Mouse (Mus musculus): ENCODE results near the gene Bsdc1. TPM values are rescaled to one million over a fixed set of nuclear protein-coding genes. Genes with fewer than 3 reads are reported as not detected.
A peak's percentile ranks its signal among the peaks of the same experiment; 100 is the strongest.

Gene Bsdc1
- polyA plus RNA-seq, 1 experiment from 2014 or later: 24.6 TPM

DNA sequence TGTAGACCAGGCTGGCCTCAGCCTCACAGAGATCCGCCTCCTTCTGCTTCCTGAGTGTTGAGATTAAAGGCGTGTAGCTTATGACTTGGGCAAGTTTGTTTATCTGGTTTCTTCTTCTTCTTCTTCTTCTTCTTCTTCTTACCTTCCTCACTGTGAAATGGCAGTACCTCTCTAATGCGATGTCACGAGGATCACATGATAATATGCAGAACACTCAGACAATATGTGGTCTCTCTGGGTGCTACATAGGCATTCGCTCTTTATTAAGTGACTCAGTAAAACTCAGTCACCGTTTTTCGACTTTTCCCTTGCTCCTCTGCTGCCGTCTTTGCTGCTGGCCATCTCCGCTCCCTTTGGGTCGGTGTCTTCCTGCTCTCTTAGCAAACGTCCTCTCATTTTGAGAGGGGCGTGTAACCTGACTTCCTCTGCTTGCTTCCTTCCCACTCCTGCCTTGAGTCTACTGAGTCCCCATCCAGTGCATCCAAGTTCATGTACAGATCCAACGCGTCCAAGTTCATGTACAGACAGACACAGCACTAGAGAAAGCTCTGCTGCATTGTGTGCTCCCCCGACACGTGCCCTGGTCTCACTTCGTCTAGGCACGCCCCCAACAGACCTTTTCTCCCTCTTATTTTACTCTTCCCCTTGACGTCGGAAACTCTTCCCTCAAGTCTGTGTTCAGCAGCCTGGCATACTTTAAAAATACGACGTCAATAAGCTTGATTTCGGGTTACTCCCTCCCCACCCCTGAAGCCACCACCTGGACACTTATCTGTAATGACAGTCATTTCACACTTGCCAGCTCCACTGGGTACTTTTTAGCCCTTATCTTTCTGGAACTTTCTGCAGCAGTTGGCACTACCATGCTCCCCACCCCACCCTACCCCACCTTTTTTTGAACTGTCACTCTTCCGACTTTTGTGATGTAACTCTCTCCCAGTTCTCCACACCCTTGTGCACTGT, 2.0 kb downstream of the Bsdc1 start:
- H3K36me3 ChIP-seq (ENCODE audit: control insufficient read depth, insufficient read depth, low read length): peaks cover 22% of the 10 kb centered on the region
- no peak overlapping the region for H3K9ac ChIP-seq (ENCODE audit: low read depth, low read length)
- WGBS (ENCODE audit: insufficient replicate concordance): 80% methylated on average over 24 of the region's 24 CpGs
- no peak overlapping the region for H3K4me3 ChIP-seq (ENCODE audit: low read depth, low read length)
- peaks cover 6% of the 10 kb centered on the region; the same call in 1 of the 2 replicates for H3K4me1 ChIP-seq (ENCODE audit: control insufficient read depth, insufficient read depth, low read length)
- no peak overlapping the region for H3K27ac ChIP-seq (ENCODE audit: low read depth, low read length)
- H3K27me3 ChIP-seq (ENCODE audit: control insufficient read depth, insufficient read depth, low read length): no peaks in the 10 kb centered on the region
- no peaks in the 10 kb centered on the region for H3K9me3 ChIP-seq (replicated peaks; ENCODE audit: control insufficient read depth, low read length)
- ATAC-seq (replicated peaks; ENCODE audit: insufficient number of reproducible peaks, low FRiP score, low TSS enrichment): no peak
- H3K4me2 ChIP-seq: no peak overlapping the region

DNA sequence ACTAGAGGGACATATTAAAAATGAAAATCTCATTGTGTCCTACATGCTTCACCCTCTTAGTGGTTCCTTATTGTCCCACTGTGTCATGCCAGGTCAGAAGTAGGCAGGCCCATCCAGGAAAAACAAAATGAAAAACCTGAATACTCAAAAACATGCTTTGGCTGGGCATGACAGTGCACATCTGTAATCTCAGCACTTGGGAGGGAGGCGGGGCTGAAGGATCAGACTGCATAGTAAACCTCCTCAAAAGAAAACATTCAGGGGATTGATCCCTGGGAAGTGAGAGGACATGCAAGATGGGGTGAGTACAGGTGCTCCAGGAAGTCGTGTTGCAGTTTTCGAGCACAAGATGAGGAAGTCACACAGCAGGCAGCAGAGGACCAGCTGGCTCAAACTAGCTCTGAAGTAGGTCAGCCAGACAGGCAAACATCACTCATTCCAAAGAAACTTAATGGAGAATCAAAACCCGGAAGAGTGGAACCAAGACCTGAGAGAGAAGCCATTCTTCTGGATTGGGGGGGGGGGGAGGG, 3.0 kb downstream of the Bsdc1 start:
- 81% methylated on average over 4 of the region's 4 CpGs for WGBS (ENCODE audit: insufficient replicate concordance)

DNA sequence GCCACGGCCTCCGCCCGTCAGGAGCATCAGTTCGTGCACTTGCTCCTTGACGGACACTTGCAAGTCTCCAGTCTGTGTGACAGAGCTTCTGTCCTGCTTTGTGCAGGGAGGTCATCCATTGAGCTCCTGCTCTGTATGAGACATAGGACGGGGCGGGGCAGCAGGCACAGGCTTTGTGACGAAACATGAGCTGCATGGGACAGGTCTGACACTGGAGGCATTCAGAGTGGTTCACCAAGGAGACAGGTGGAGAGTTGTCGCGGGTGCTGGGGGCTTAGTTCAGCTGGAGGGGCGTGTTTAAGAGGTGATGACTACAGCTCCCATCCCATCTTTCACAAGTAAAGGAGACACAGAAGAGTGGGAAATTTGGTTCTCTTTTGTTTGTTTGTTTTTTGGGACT, 14.7 kb downstream of the Bsdc1 start:
- WGBS (ENCODE audit: insufficient replicate concordance): 89% methylated on average over 11 of the region's 11 CpGs
- Histone ChIP-seq H3K4me3 (ENCODE audit: low read depth, low read length) (no peak overlapping the region), H3K27me3 (ENCODE audit: control insufficient read depth, insufficient read depth, low read length) (no peaks in the 10 kb centered on the region), H3K9ac (ENCODE audit: low read depth, low read length) (no peak overlapping the region), H3K36me3 (ENCODE audit: control insufficient read depth, insufficient read depth, low read length) (peaks cover 43% of the 10 kb centered on the region), H3K9me3 (replicated peaks; ENCODE audit: control insufficient read depth, low read length) (no peaks in the 10 kb centered on the region), H3K27ac (ENCODE audit: low read depth, low read length) (no peak overlapping the region), H3K4me1 (ENCODE audit: control insufficient read depth, insufficient read depth, low read length) (no peaks in the 10 kb centered on the region), H3K4me2 (no peak overlapping the region)
- no peak for ATAC-seq (replicated peaks; ENCODE audit: insufficient number of reproducible peaks, low FRiP score, low TSS enrichment)

More for the DNA sequence above, 3.0 kb downstream of the Bsdc1 start:
- H3K4me1 ChIP-seq (ENCODE audit: control insufficient read depth, insufficient read depth, low read length): peaks cover 6% of the 10 kb centered on the region; the same call in 1 of the 2 replicates
- ATAC-seq (replicated peaks; ENCODE audit: insufficient number of reproducible peaks, low FRiP score, low TSS enrichment): no peak
- H3K27me3 ChIP-seq (ENCODE audit: control insufficient read depth, insufficient read depth, low read length): no peaks in the 10 kb centered on the region
- no peak overlapping the region for H3K4me2 ChIP-seq
- H3K9me3 ChIP-seq (replicated peaks; ENCODE audit: control insufficient read depth, low read length): no peaks in the 10 kb centered on the region
- H3K9ac ChIP-seq (ENCODE audit: low read depth, low read length): no peak overlapping the region
- no peak overlapping the region for H3K27ac ChIP-seq (ENCODE audit: low read depth, low read length)
- peaks cover 22% of the 10 kb centered on the region for H3K36me3 ChIP-seq (ENCODE audit: control insufficient read depth, insufficient read depth, low read length)
- no peak overlapping the region for H3K4me3 ChIP-seq (ENCODE audit: low read depth, low read length)

DNA sequence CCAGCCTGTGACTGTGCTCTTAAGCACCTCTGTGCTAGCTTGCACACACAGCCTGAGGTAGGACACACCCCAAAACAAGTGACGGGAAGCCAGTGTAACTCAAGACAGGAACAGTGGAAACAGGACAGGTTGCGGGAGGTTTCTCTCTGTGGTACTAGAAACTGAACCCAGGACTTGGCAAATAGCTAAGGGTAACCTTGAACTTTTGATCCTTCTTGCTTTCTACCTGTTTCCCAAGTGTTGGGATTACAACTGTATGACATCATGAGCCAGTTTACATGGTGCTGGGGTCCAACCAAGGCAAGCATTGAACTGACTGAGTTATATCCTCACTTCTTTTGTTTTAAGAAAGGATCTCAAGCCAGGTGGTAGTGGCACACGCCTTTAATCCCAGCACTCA, 18.5 kb downstream of the Bsdc1 start:
- H3K36me3 ChIP-seq (ENCODE audit: control insufficient read depth, insufficient read depth, low read length): peaks cover 26% of the 10 kb centered on the region

DNA sequence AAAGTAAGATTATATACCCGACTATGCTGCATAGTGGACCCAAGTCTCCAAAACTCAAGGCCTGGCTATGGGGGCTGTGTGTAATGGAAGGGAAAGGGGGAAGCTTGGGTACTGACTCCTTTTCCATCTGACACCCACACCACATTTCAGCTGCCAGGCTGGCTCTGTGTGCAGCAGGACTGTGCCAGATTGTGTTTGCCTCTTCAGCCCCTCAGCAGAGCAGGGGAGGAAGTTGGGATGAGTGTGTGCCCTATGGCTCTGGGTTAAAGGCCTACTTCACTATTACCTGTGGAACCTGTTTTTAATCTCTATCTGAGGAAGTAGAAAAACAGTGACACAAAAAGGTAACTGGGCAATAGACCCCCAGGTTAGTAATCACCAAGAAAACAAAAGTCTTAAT, 19.7 kb downstream of the Bsdc1 start:
- Histone ChIP-seq H3K27me3 (ENCODE audit: control insufficient read depth, insufficient read depth, low read length) (no peaks in the 10 kb centered on the region), H3K9me3 (replicated peaks; ENCODE audit: control insufficient read depth, low read length) (no peaks in the 10 kb centered on the region), H3K4me2 (no peak overlapping the region), H3K36me3 (ENCODE audit: control insufficient read depth, insufficient read depth, low read length) (peaks cover 25% of the 10 kb centered on the region), H3K9ac (ENCODE audit: low read depth, low read length) (no peak overlapping the region), H3K27ac (ENCODE audit: low read depth, low read length) (no peak overlapping the region), H3K4me1 (ENCODE audit: control insufficient read depth, insufficient read depth, low read length) (no peaks in the 10 kb centered on the region), H3K4me3 (ENCODE audit: low read depth, low read length) (no peak overlapping the region)
- no peak for ATAC-seq (replicated peaks; ENCODE audit: insufficient number of reproducible peaks, low FRiP score, low TSS enrichment)
- WGBS (ENCODE audit: insufficient replicate concordance): 77% methylated on average over 1 of the region's 1 CpGs

More for the DNA sequence above, 18.5 kb downstream of the Bsdc1 start:
- Histone ChIP-seq H3K27me3 (ENCODE audit: control insufficient read depth, insufficient read depth, low read length) (no peaks in the 10 kb centered on the region), H3K9me3 (replicated peaks; ENCODE audit: control insufficient read depth, low read length) (no peaks in the 10 kb centered on the region), H3K27ac (ENCODE audit: low read depth, low read length) (no peak overlapping the region), H3K4me1 (ENCODE audit: control insufficient read depth, insufficient read depth, low read length) (no peaks in the 10 kb centered on the region), H3K9ac (ENCODE audit: low read depth, low read length) (no peak overlapping the region), H3K4me2 (no peak overlapping the region), H3K4me3 (ENCODE audit: low read depth, low read length) (no peak overlapping the region)
- no peak for ATAC-seq (replicated peaks; ENCODE audit: insufficient number of reproducible peaks, low FRiP score, low TSS enrichment)
- WGBS (ENCODE audit: insufficient replicate concordance): 82% methylated on average over 3 of the region's 3 CpGs

DNA sequence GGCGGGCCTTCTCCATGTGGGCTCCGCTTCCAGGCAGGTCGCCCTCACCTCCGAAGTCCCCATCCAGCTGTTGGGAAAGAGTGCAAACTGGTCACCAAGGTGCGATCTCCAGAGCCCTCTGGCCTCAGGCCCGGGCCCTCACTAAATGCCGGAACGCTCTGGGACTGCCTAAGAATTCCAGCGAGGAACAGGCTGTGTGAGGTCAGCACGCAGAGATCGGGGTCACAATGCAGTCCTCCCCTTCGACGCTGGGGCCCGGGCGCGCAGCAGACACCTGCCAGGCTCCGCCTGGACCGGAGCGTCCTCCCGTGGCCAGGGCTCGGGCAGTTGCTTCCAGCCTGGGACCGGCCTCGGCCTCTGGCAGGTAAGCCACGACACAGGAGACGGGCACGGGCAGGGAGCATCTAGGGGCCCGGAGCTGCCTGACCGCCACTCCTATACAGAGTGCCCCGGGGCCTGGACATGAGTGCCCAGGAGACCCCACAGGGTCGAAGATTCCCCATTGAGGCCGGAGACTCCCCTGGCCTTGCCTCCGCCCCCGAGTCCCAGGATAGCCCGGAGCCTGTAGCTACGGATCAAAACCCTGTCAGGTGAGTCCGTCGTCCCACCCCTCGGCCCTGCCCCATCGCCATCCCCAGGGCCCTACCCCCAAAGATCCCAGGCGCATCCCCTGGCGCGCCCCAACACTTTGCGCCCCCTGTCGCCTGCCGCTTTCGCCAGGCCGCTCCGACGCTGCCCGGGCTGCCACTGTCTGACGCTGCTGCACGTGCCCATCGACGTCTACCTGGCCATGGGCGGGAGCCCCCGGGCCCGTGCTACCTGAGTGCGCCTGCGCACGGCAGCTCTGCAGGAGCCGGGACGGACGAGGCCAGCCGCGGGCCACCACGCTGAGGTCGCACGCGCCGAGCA, 29.8 kb downstream of the Bsdc1 start, which contains the start of the genes Tssk3 and Fam229a:
Tssk3 (minus strand) TSS at position 51 of the 909 bp plus-strand sequence.
Fam229a (plus strand) TSS at position 219 of the 909 bp plus-strand sequence.
- H3K9ac ChIP-seq (ENCODE audit: low read depth, low read length): peak within 1 kb of the TSS; percentile 64
- H3K4me3 ChIP-seq (ENCODE audit: low read depth, low read length): peak within 1 kb of the TSS; percentile 43
- peak within 1 kb of the TSS; percentile 76 for H3K4me2 ChIP-seq
- WGBS (ENCODE audit: insufficient replicate concordance): 5% methylated on average over 70 of the region's 70 CpGs
- ATAC-seq (replicated peaks; ENCODE audit: insufficient number of reproducible peaks, low FRiP score, low TSS enrichment): 0 out of 2 replicates have a peak, but pooled peaks have one; percentile 33
- no peak within 1 kb of the TSS for H3K27ac ChIP-seq (ENCODE audit: low read depth, low read length)
- no peaks in the 10 kb centered on the region for H3K9me3 ChIP-seq (replicated peaks; ENCODE audit: control insufficient read depth, low read length)
- peaks cover 3% of the 10 kb centered on the region; the same call in 1 of the 2 replicates for H3K36me3 ChIP-seq (ENCODE audit: control insufficient read depth, insufficient read depth, low read length)
- peaks cover 10% of the 10 kb centered on the region for H3K4me1 ChIP-seq (ENCODE audit: control insufficient read depth, insufficient read depth, low read length)
- peaks cover 22% of the 10 kb centered on the region for H3K27me3 ChIP-seq (ENCODE audit: control insufficient read depth, insufficient read depth, low read length)

DNA sequence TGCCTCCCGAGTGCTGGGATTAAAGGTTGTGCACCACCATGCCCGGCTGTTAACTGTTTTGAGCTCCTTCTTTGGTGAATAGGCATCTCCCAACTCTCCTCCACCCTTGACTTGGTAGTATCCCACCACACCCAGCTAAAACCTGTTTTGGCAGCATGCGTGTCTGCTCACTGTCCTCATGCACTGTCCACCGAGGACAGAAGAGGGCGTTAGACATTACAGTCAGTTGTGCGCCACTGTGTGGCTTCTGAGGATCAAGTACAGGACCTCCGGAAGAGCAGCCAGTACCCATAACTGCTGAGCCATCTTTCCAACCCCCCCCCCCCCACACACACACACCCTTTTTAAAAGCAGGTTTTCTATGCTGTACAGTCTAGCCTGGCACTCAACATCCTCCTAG, 33.3 kb downstream of the Bsdc1 start:
- H3K27ac ChIP-seq (ENCODE audit: low read depth, low read length): no peak overlapping the region
- peaks cover 20% of the 10 kb centered on the region for H3K27me3 ChIP-seq (ENCODE audit: control insufficient read depth, insufficient read depth, low read length)
- 64% methylated on average over 7 of the region's 7 CpGs for WGBS (ENCODE audit: insufficient replicate concordance)
- no peaks in the 10 kb centered on the region for H3K36me3 ChIP-seq (ENCODE audit: control insufficient read depth, insufficient read depth, low read length)
- no peak overlapping the region for H3K9ac ChIP-seq (ENCODE audit: low read depth, low read length)
- H3K4me1 ChIP-seq (ENCODE audit: control insufficient read depth, insufficient read depth, low read length): peaks cover 23% of the 10 kb centered on the region
- H3K4me3 ChIP-seq (ENCODE audit: low read depth, low read length): no peak overlapping the region
- ATAC-seq (replicated peaks; ENCODE audit: insufficient number of reproducible peaks, low FRiP score, low TSS enrichment): no peak
- no peak overlapping the region for H3K4me2 ChIP-seq
- H3K9me3 ChIP-seq (replicated peaks; ENCODE audit: control insufficient read depth, low read length): no peaks in the 10 kb centered on the region
